Mouse (Mus musculus): ENCODE measurements around the gene Ptpn3.
"Not testable (repeated sequence)": the region's sequence is repeated elsewhere in the genome, so short reads cannot be mapped to it uniquely, and the experiment has no call there.

The Ptpn3 gene

GRCm38 (mm10) chr4:57299701-57300468 is 1.8 kb downstream of the Ptpn3 start:
- DNase-seq (ENCODE audit: low spot score in 2 of 2), result peak in 1 of 2 experiments; percentile 2

- no peak for DNase-seq (ENCODE audit: low spot score in 2 of 2)
These were observed 2.3 kb downstream of the Ptpn3 start for GRCm38 (mm10) chr4:57299308-57299700.

GRCm38 (mm10) chr4:57298181-57298580 is 3.5 kb downstream of the Ptpn3 start:
- no peak for DNase-seq (ENCODE audit: low spot score in 2 of 2)

- DNase-seq (ENCODE audit: low spot score in 2 of 2), result no peak
These were observed 6.5 kb downstream of the Ptpn3 start for GRCm38 (mm10) chr4:57294971-57295656.

- no peak for DNase-seq (ENCODE audit: low spot score in 2 of 2)
These were observed 9.0 kb downstream of the Ptpn3 start for GRCm38 (mm10) chr4:57292670-57293069.

- no peak for DNase-seq (ENCODE audit: low spot score in 2 of 2)
These were observed 11.6 kb downstream of the Ptpn3 start for GRCm38 (mm10) chr4:57290049-57290448.

- no peak for DNase-seq (ENCODE audit: low spot score in 2 of 2)
These were observed 13.8 kb downstream of the Ptpn3 start for GRCm38 (mm10) chr4:57287808-57288207.

GRCm38 (mm10) chr4:57285251-57285650 is 16.4 kb downstream of the Ptpn3 start:
- DNase-seq (ENCODE audit: low spot score in 2 of 2), result no peak

- no peak for DNase-seq (ENCODE audit: low spot score in 2 of 2)
These were observed 18.4 kb downstream of the Ptpn3 start for GRCm38 (mm10) chr4:57283189-57283588.

GRCm38 (mm10) chr4:57282630-57283029 is 19.0 kb downstream of the Ptpn3 start:
- no peak for DNase-seq (ENCODE audit: low spot score in 2 of 2)

- no peak for DNase-seq (ENCODE audit: low spot score in 2 of 2)
These were observed 19.5 kb downstream of the Ptpn3 start for GRCm38 (mm10) chr4:57282179-57282578.

GRCm38 (mm10) chr4:57280888-57281287 is 20.7 kb downstream of the Ptpn3 start:
- DNase-seq (ENCODE audit: low spot score in 2 of 2), result no peak

- no peak for DNase-seq (ENCODE audit: low spot score in 2 of 2)
These were observed 22.4 kb downstream of the Ptpn3 start for GRCm38 (mm10) chr4:57279229-57279628.

- DNase-seq (ENCODE audit: low spot score in 2 of 2), result no peak
These were observed 22.8 kb downstream of the Ptpn3 start for GRCm38 (mm10) chr4:57278812-57279211.

GRCm38 (mm10) chr4:57277671-57278070 is 24.0 kb downstream of the Ptpn3 start:
- no peak for DNase-seq (ENCODE audit: low spot score in 2 of 2)

- peak in 1 of 2 experiments; percentile 32 for DNase-seq (ENCODE audit: low spot score in 2 of 2)
These were observed 26.4 kb downstream of the Ptpn3 start for GRCm38 (mm10) chr4:57275116-57275743.

- DNase-seq (ENCODE audit: low spot score in 2 of 2), result no peak
These were observed 27.8 kb downstream of the Ptpn3 start for GRCm38 (mm10) chr4:57273532-57274502.

- DNase-seq (ENCODE audit: low spot score in 2 of 2), result no peak
These were observed 30.6 kb downstream of the Ptpn3 start for GRCm38 (mm10) chr4:57270991-57271390.

- DNase-seq (ENCODE audit: low spot score in 2 of 2), result not testable (repeated sequence)
These were observed 31.1 kb downstream of the Ptpn3 start for GRCm38 (mm10) chr4:57270489-57270888.

- DNase-seq (ENCODE audit: low spot score in 2 of 2), result no peak
These were observed 32.3 kb downstream of the Ptpn3 start for GRCm38 (mm10) chr4:57269344-57269743.

- DNase-seq (ENCODE audit: low spot score in 2 of 2), result no peak
These were observed 33.3 kb downstream of the Ptpn3 start for GRCm38 (mm10) chr4:57268330-57268729.

- DNase-seq (ENCODE audit: low spot score in 2 of 2), result no peak
These were observed 35.2 kb downstream of the Ptpn3 start for GRCm38 (mm10) chr4:57266389-57266788.
